Mouse (Mus musculus): ENCODE measurements around the gene Hist1h4i. TPM values are rescaled to one million over a fixed set of nuclear protein-coding genes. Genes with fewer than 3 reads are reported as not detected.

The Hist1h4i gene
- polyA plus RNA-seq, 1 experiment from 2014 or later: 39.3 TPM

- Histone ChIP-seq H3K4me1 (replicated peaks; ENCODE audit: control insufficient read depth, insufficient read depth, low read length) (peaks cover 10% of the 10 kb centered on the region; the same call in 1 of the 2 replicates), H3K27ac (ENCODE audit: low read depth, low read length) (no peak overlapping the region)
- peak; percentile 84 for ATAC-seq (replicated peaks; ENCODE audit: low FRiP score)
Observed at GRCm38 (mm10) chr13:22006334-22007120, 34.6 kb downstream of the Hist1h4i start.

GRCm38 (mm10) chr13:22005605-22006333 lies 35.4 kb downstream of the Hist1h4i start:
- DNase-seq (ENCODE audit: low spot score): peak; percentile 78
- peak overlapping the region; percentile 44; the same call in 1 of the 2 replicates for H3K9ac ChIP-seq (ENCODE audit: low read depth, low read length)
- peak; percentile 78 for ATAC-seq (replicated peaks; ENCODE audit: low FRiP score)

More at GRCm38 (mm10) chr13:22006334-22007120, 34.6 kb downstream of the Hist1h4i start:
- Histone ChIP-seq H3K36me3 (ENCODE audit: control insufficient read depth, insufficient read depth, low read length) (no peaks in the 10 kb centered on the region), H3K4me3 (ENCODE audit: low read depth, low read length) (peak overlapping the region; percentile 67), H3K4me2 (peak overlapping the region; percentile 98), H3K9ac (ENCODE audit: low read depth, low read length) (peak overlapping the region; percentile 44; the same call in 1 of the 2 replicates), H3K27me3 (replicated peaks; ENCODE audit: control insufficient read depth, insufficient read depth, low read length) (peaks cover 88% of the 10 kb centered on the region), H3K9me3 (ENCODE audit: control insufficient read depth, low read length) (no peaks in the 10 kb centered on the region)
- WGBS: under 1% methylated on average over 38 of the region's 38 CpGs
- DNase-seq (ENCODE audit: low spot score): peak; percentile 55

GRCm38 (mm10) chr13:22001823-22002222 lies 39.3 kb downstream of the Hist1h4i start:
- peaks cover 81% of the 10 kb centered on the region for H3K27me3 ChIP-seq (replicated peaks; ENCODE audit: control insufficient read depth, insufficient read depth, low read length)
- no peak overlapping the region for H3K9ac ChIP-seq (ENCODE audit: low read depth, low read length)
- H3K27ac ChIP-seq (ENCODE audit: low read depth, low read length): no peak overlapping the region
- 0 out of 2 replicates have a peak overlapping the region, but pooled peaks have one; percentile 5 for H3K4me2 ChIP-seq
- H3K9me3 ChIP-seq (ENCODE audit: control insufficient read depth, low read length): no peaks in the 10 kb centered on the region
- DNase-seq (ENCODE audit: low spot score) (no peak), ATAC-seq (replicated peaks; ENCODE audit: low FRiP score) (no peak)
- no peaks in the 10 kb centered on the region for H3K36me3 ChIP-seq (ENCODE audit: control insufficient read depth, insufficient read depth, low read length)
- H3K4me1 ChIP-seq (replicated peaks; ENCODE audit: control insufficient read depth, insufficient read depth, low read length): peaks cover 10% of the 10 kb centered on the region; the same call in 1 of the 2 replicates
- WGBS: 15% methylated on average over 5 of the region's 5 CpGs
- H3K4me3 ChIP-seq (ENCODE audit: low read depth, low read length): no peak overlapping the region

More at GRCm38 (mm10) chr13:22005605-22006333, 35.4 kb downstream of the Hist1h4i start:
- Histone ChIP-seq H3K4me1 (replicated peaks; ENCODE audit: control insufficient read depth, insufficient read depth, low read length) (peaks cover 10% of the 10 kb centered on the region; the same call in 1 of the 2 replicates), H3K27ac (ENCODE audit: low read depth, low read length) (no peak overlapping the region), H3K4me2 (peak overlapping the region; percentile 98), H3K4me3 (ENCODE audit: low read depth, low read length) (peak overlapping the region; percentile 67), H3K36me3 (ENCODE audit: control insufficient read depth, insufficient read depth, low read length) (no peaks in the 10 kb centered on the region), H3K9me3 (ENCODE audit: control insufficient read depth, low read length) (no peaks in the 10 kb centered on the region), H3K27me3 (replicated peaks; ENCODE audit: control insufficient read depth, insufficient read depth, low read length) (peaks cover 86% of the 10 kb centered on the region)
- WGBS: under 1% methylated on average over 45 of the region's 45 CpGs

- Histone ChIP-seq H3K27me3 (replicated peaks; ENCODE audit: control insufficient read depth, insufficient read depth, low read length) (peaks cover 80% of the 10 kb centered on the region), H3K9ac (ENCODE audit: low read depth, low read length) (no peak overlapping the region), H3K4me2 (0 out of 2 replicates have a peak overlapping the region, but pooled peaks have one; percentile 5), H3K9me3 (ENCODE audit: control insufficient read depth, low read length) (no peaks in the 10 kb centered on the region), H3K4me3 (ENCODE audit: low read depth, low read length) (no peak overlapping the region), H3K4me1 (replicated peaks; ENCODE audit: control insufficient read depth, insufficient read depth, low read length) (peaks cover 8% of the 10 kb centered on the region; the same call in 1 of the 2 replicates), H3K27ac (ENCODE audit: low read depth, low read length) (no peak overlapping the region), H3K36me3 (ENCODE audit: control insufficient read depth, insufficient read depth, low read length) (no peaks in the 10 kb centered on the region)
- 46% methylated on average over 2 of the region's 2 CpGs for WGBS
- no peak for DNase-seq (ENCODE audit: low spot score)
- no peak for ATAC-seq (replicated peaks; ENCODE audit: low FRiP score)
Observed at GRCm38 (mm10) chr13:22001346-22001745, 39.8 kb downstream of the Hist1h4i start.

GRCm38 (mm10) chr13:21999147-21999546 lies 42.0 kb downstream of the Hist1h4i start:
- Histone ChIP-seq H3K27me3 (replicated peaks; ENCODE audit: control insufficient read depth, insufficient read depth, low read length) (peaks cover 64% of the 10 kb centered on the region), H3K9me3 (ENCODE audit: control insufficient read depth, low read length) (no peaks in the 10 kb centered on the region), H3K4me2 (no peak overlapping the region), H3K4me3 (ENCODE audit: low read depth, low read length) (no peak overlapping the region), H3K9ac (ENCODE audit: low read depth, low read length) (no peak overlapping the region), H3K36me3 (ENCODE audit: control insufficient read depth, insufficient read depth, low read length) (no peaks in the 10 kb centered on the region), H3K27ac (ENCODE audit: low read depth, low read length) (no peak overlapping the region), H3K4me1 (replicated peaks; ENCODE audit: control insufficient read depth, insufficient read depth, low read length) (peaks cover 8% of the 10 kb centered on the region; the same call in 1 of the 2 replicates)
- no peak for DNase-seq (ENCODE audit: low spot score)
- WGBS: 46% methylated on average over 4 of the region's 4 CpGs
- no peak for ATAC-seq (replicated peaks; ENCODE audit: low FRiP score)

- no peak overlapping the region for H3K4me2 ChIP-seq
- no peaks in the 10 kb centered on the region for H3K9me3 ChIP-seq (ENCODE audit: control insufficient read depth, low read length)
- H3K27ac ChIP-seq (ENCODE audit: low read depth, low read length): no peak overlapping the region
- H3K27me3 ChIP-seq (replicated peaks; ENCODE audit: control insufficient read depth, insufficient read depth, low read length): peaks cover 57% of the 10 kb centered on the region
- ATAC-seq (replicated peaks; ENCODE audit: low FRiP score): no peak
- no peaks in the 10 kb centered on the region for H3K36me3 ChIP-seq (ENCODE audit: control insufficient read depth, insufficient read depth, low read length)
- WGBS: 40% methylated on average over 3 of the region's 3 CpGs
- no peak for DNase-seq (ENCODE audit: low spot score)
- no peak overlapping the region for H3K9ac ChIP-seq (ENCODE audit: low read depth, low read length)
- H3K4me1 ChIP-seq (replicated peaks; ENCODE audit: control insufficient read depth, insufficient read depth, low read length): peaks cover 8% of the 10 kb centered on the region; the same call in 1 of the 2 replicates
- H3K4me3 ChIP-seq (ENCODE audit: low read depth, low read length): no peak overlapping the region
Observed at GRCm38 (mm10) chr13:21998412-21998811, 42.8 kb downstream of the Hist1h4i start.

- ATAC-seq (replicated peaks; ENCODE audit: low FRiP score): no peak
- Histone ChIP-seq H3K27me3 (replicated peaks; ENCODE audit: control insufficient read depth, insufficient read depth, low read length) (peaks cover 51% of the 10 kb centered on the region), H3K9ac (ENCODE audit: low read depth, low read length) (no peak overlapping the region), H3K36me3 (ENCODE audit: control insufficient read depth, insufficient read depth, low read length) (no peaks in the 10 kb centered on the region), H3K4me1 (replicated peaks; ENCODE audit: control insufficient read depth, insufficient read depth, low read length) (peaks cover 8% of the 10 kb centered on the region; the same call in 1 of the 2 replicates), H3K9me3 (ENCODE audit: control insufficient read depth, low read length) (no peaks in the 10 kb centered on the region), H3K4me2 (peak overlapping the region; percentile 79), H3K4me3 (ENCODE audit: low read depth, low read length) (peak overlapping the region; percentile 39), H3K27ac (ENCODE audit: low read depth, low read length) (no peak overlapping the region)
- DNase-seq (ENCODE audit: low spot score): peak; percentile 25
- 11% methylated on average over 4 of the region's 4 CpGs for WGBS
Observed at GRCm38 (mm10) chr13:21997821-21998220, 43.3 kb downstream of the Hist1h4i start.

- WGBS: 2% methylated on average over 21 of the region's 21 CpGs
- DNase-seq (ENCODE audit: low spot score): peak; percentile 37
- no peaks in the 10 kb centered on the region for H3K9me3 ChIP-seq (ENCODE audit: control insufficient read depth, low read length)
Observed at GRCm38 (mm10) chr13:21997201-21997820, 43.9 kb downstream of the Hist1h4i start.

More at GRCm38 (mm10) chr13:21997201-21997820, 43.9 kb downstream of the Hist1h4i start:
- Histone ChIP-seq H3K4me3 (ENCODE audit: low read depth, low read length) (peak overlapping the region; percentile 39), H3K4me2 (peak overlapping the region; percentile 79), H3K27me3 (replicated peaks; ENCODE audit: control insufficient read depth, insufficient read depth, low read length) (peaks cover 50% of the 10 kb centered on the region), H3K9ac (ENCODE audit: low read depth, low read length) (no peak overlapping the region), H3K36me3 (ENCODE audit: control insufficient read depth, insufficient read depth, low read length) (no peaks in the 10 kb centered on the region), H3K4me1 (replicated peaks; ENCODE audit: control insufficient read depth, insufficient read depth, low read length) (peaks cover 8% of the 10 kb centered on the region; the same call in 1 of the 2 replicates), H3K27ac (ENCODE audit: low read depth, low read length) (no peak overlapping the region)
- ATAC-seq (replicated peaks; ENCODE audit: low FRiP score): no peak
